Mouse (Mus musculus) heart, adult 2 months (tissue): ENCODE data around the gene Tmem151b.

Source experiments
- CTCF ChIP-seq: fragments of 200-600 bp; IDR thresholded peaks from 2 replicates; pipeline ENCODE4 v1.8.1; 2022; ENCODE audit warnings: antibody characterized with exemption, mild to moderate bottlenecking, moderate library complexity
- EP300 ChIP-seq: fragments of 200-500 bp; IDR thresholded peaks from 2 replicates; pipeline ENCODE4 v1.6.1; 2011; ENCODE audit warnings: low read depth, low read length, control low read depth; ENCODE audit not compliant: insufficient read depth

GRCm38 (mm10) chr17:45542705-45543104 is 6.8 kb downstream of the Tmem151b start:
- TF ChIP-seq CTCF (no peak), EP300 (no peak)
